ENCODE assay signal across 8 mouse cellular contexts in genomic region chr2:32661509-32662107, GRCm38 (mm10). TPM values are rescaled to one million over a fixed set of nuclear protein-coding genes. Genes with fewer than 3 reads are reported as not detected.
DNase-seq lines count a peak whose midpoint lies in the region; ATAC-seq and TF ChIP-seq lines count a peak whose summit lies in the region.

No protein-coding gene starts in this region.

- no peak for TF ChIP-seq EP300 in heart, postnatal 0 days (IDR thresholded peaks at IDR 0.05; ENCODE audit: low read depth)

- DNase-seq in urinary bladder, postnatal 25 days (ENCODE audit: low spot score), result peak; percentile 22
- no peak for DNase-seq in urinary bladder, adult 2 months (ENCODE audit: low spot score)
- DNase-seq in heart, postnatal 0 days (ENCODE audit: low spot score), result peak; percentile 67
- no peak for DNase-seq in liver, embryonic 11.5 days (ENCODE audit: low spot score)
- no peak for DNase-seq in thymus, postnatal 0 days (ENCODE audit: low spot score)
- no peak for DNase-seq in left cerebral cortex, postnatal 25 days (ENCODE audit: low spot score in 2 of 2)

- H3K27me3 ChIP-seq in heart, postnatal 0 days (ENCODE audit: control insufficient read depth, insufficient read depth, low read length), result no peaks in the 10 kb centered on the region
- no peaks in the 10 kb centered on the region for H3K27me3 ChIP-seq in liver, embryonic 11.5 days (replicated peaks; ENCODE audit: control insufficient read depth, insufficient read depth, low read length)

- no peak overlapping the region for H3K4me2 ChIP-seq in heart, postnatal 0 days (ENCODE audit: low read depth, low read length)
- H3K4me2 ChIP-seq in liver, embryonic 11.5 days, result no peak overlapping the region

- H3K9ac ChIP-seq in heart, postnatal 0 days (replicated peaks; ENCODE audit: low read depth, low read length), result no peak overlapping the region
- H3K9ac ChIP-seq in liver, embryonic 11.5 days (ENCODE audit: low read depth, low read length), result no peak overlapping the region

- H3K4me3 ChIP-seq in heart, postnatal 0 days (ENCODE audit: low read depth, low read length), result no peak overlapping the region
- H3K4me3 ChIP-seq in liver, embryonic 11.5 days (ENCODE audit: low read depth, low read length), result no peak overlapping the region

- H3K9me3 ChIP-seq in heart, postnatal 0 days (replicated peaks; ENCODE audit: control insufficient read depth, low read length), result no peaks in the 10 kb centered on the region
- no peaks in the 10 kb centered on the region for H3K9me3 ChIP-seq in liver, embryonic 11.5 days (ENCODE audit: control insufficient read depth, low read length)

- H3K36me3 ChIP-seq in heart, postnatal 0 days (replicated peaks; ENCODE audit: control insufficient read depth, insufficient read depth, low read length), result peaks cover 19% of the 10 kb centered on the region; the same call in 1 of the 2 replicates
- H3K36me3 ChIP-seq in liver, embryonic 11.5 days (ENCODE audit: control insufficient read depth, insufficient read depth, low read length), result no peaks in the 10 kb centered on the region

- no peak for TF ChIP-seq CTCF in heart, postnatal 0 days (IDR thresholded peaks at IDR 0.05; ENCODE audit: low read depth)

- H3K27ac ChIP-seq in heart, postnatal 0 days (ENCODE audit: low read depth), result peak overlapping the region; percentile 54
- peak overlapping the region; percentile 6; the same call in 1 of the 2 replicates for H3K27ac ChIP-seq in liver, embryonic 11.5 days (ENCODE audit: low read depth, low read length)

- intact Hi-C loops in left cerebral cortex, postnatal 25 days (cut with DNase I), result no loop called here

- WGBS in heart, postnatal 0 days, result 12% methylated on average over 7 of the region's 7 CpGs
- WGBS in liver, embryonic 11.5 days, result 30% methylated on average over 7 of the region's 7 CpGs

- peaks cover 26% of the 10 kb centered on the region for H3K4me1 ChIP-seq in heart, postnatal 0 days (ENCODE audit: control insufficient read depth, insufficient read depth)
- H3K4me1 ChIP-seq in liver, embryonic 11.5 days (replicated peaks; ENCODE audit: control insufficient read depth, insufficient read depth, low read length), result peaks cover 46% of the 10 kb centered on the region

- ATAC-seq in heart, postnatal 0 days (ENCODE audit: insufficient read depth, low read depth), result peak; percentile 81
- peak; percentile 49 for ATAC-seq in liver, embryonic 11.5 days (replicated peaks; ENCODE audit: low FRiP score)
- ATAC-seq in granulocyte monocyte progenitor cell, adult 5-6 weeks (replicated peaks; ENCODE audit: poor library complexity, severe bottlenecking), result no peak
- ATAC-seq in inflammation-experienced regulatory T-cells, adult 6 months, result no peak

RNA-seq across cellular contexts. Expression of gene Eng, which starts 15.2 kb away (rescaled TPM):
- polyA plus RNA-seq in urinary bladder, adult 2 months (2012; rRNA removed), result 59.8 and 73.9 TPM in 2 replicates
- total RNA-seq in heart, postnatal 0 days (2014; rRNA removed; ENCODE audit: low replicate concordance), result 123 and 148 TPM in 2 replicates
- polyA plus RNA-seq in heart, postnatal 0 days (2015; fragmentation: Nextera tagmentation; extraction: Ambion mirVana), result 133 and 137 TPM in 2 replicates
- 39.2 and 40.1 TPM in 2 replicates for polyA plus RNA-seq in liver, embryonic 11.5 days (2014; fragmentation: Nextera tagmentation; extraction: Ambion mirVana)
- polyA plus RNA-seq in thymus, postnatal 0 days (2015; fragmentation: Nextera tagmentation; extraction: Ambion mirVana), result 25.9 and 28.5 TPM in 2 replicates
- 10 to 100 TPM; 21.9 to 25.0 TPM for total RNA-seq in left cerebral cortex, postnatal 25 days (2021)
- total RNA-seq in granulocyte monocyte progenitor cell, adult 5-6 weeks (2014; fragmentation: Nextera tagmentation), result 11.0 and 28.9 TPM in 2 replicates
- 4.0 and 6.0 TPM in 2 replicates for total RNA-seq in granulocyte monocyte progenitor cell, adult 5-6 weeks (2017)
- polyA plus RNA-seq in inflammation-experienced regulatory T-cells, adult 6 months (2017; shearing (Covaris generic)), result not detected

RNA-seq across cellular contexts. Expression of gene Ak1, which starts 40.0 kb away (rescaled TPM):
- 43.8 and 59.1 TPM in 2 replicates for polyA plus RNA-seq in urinary bladder, adult 2 months (2012; rRNA removed)
- total RNA-seq in heart, postnatal 0 days (2014; rRNA removed; ENCODE audit: low replicate concordance), result 544 and 572 TPM in 2 replicates
- 721 and 737 TPM in 2 replicates for polyA plus RNA-seq in heart, postnatal 0 days (2015; fragmentation: Nextera tagmentation; extraction: Ambion mirVana)
- polyA plus RNA-seq in liver, embryonic 11.5 days (2014; fragmentation: Nextera tagmentation; extraction: Ambion mirVana), result 6.7 and 8.3 TPM in 2 replicates
- 2.0 and 2.4 TPM in 2 replicates for polyA plus RNA-seq in thymus, postnatal 0 days (2015; fragmentation: Nextera tagmentation; extraction: Ambion mirVana)
- total RNA-seq in left cerebral cortex, postnatal 25 days (2021), result 100 to 1,000 TPM; 157 to 159 TPM
- 3.4 TPM in 1 of 2 replicates, not detected in the other for total RNA-seq in granulocyte monocyte progenitor cell, adult 5-6 weeks (2014; fragmentation: Nextera tagmentation)
- total RNA-seq in granulocyte monocyte progenitor cell, adult 5-6 weeks (2017), result 0.78 and 3.3 TPM in 2 replicates
- polyA plus RNA-seq in inflammation-experienced regulatory T-cells, adult 6 months (2017; shearing (Covaris generic)), result under 1 TPM in 1 of 3 experiments, not detected in 2; 0.52 TPM

RNA-seq across cellular contexts. Expression of gene Fpgs, which starts 42.3 kb away (rescaled TPM):
- polyA plus RNA-seq in urinary bladder, adult 2 months (2012; rRNA removed), result 29.4 and 36.3 TPM in 2 replicates
- 13.6 and 14.5 TPM in 2 replicates for total RNA-seq in heart, postnatal 0 days (2014; rRNA removed; ENCODE audit: low replicate concordance)
- 8.5 and 10.9 TPM in 2 replicates for polyA plus RNA-seq in heart, postnatal 0 days (2015; fragmentation: Nextera tagmentation; extraction: Ambion mirVana)
- polyA plus RNA-seq in liver, embryonic 11.5 days (2014; fragmentation: Nextera tagmentation; extraction: Ambion mirVana), result 46.2 and 47.1 TPM in 2 replicates
- 21.0 and 24.1 TPM in 2 replicates for polyA plus RNA-seq in thymus, postnatal 0 days (2015; fragmentation: Nextera tagmentation; extraction: Ambion mirVana)
- total RNA-seq in left cerebral cortex, postnatal 25 days (2021), result 1 to 10 TPM; 7.1 to 9.4 TPM
- 24.2 and 34.0 TPM in 2 replicates for total RNA-seq in granulocyte monocyte progenitor cell, adult 5-6 weeks (2014; fragmentation: Nextera tagmentation)
- 19.0 and 20.7 TPM in 2 replicates for total RNA-seq in granulocyte monocyte progenitor cell, adult 5-6 weeks (2017)
- polyA plus RNA-seq in inflammation-experienced regulatory T-cells, adult 6 months (2017; shearing (Covaris generic)), result 1 to 10 TPM; 3.2 to 7.2 (median 5.8) TPM

RNA-seq across cellular contexts. Expression of gene Cdk9, which starts 51.3 kb away (rescaled TPM):
- polyA plus RNA-seq in urinary bladder, adult 2 months (2012; rRNA removed), result 112 and 151 TPM in 2 replicates
- 42.4 and 58.4 TPM in 2 replicates for total RNA-seq in heart, postnatal 0 days (2014; rRNA removed; ENCODE audit: low replicate concordance)
- 33.1 and 35.5 TPM in 2 replicates for polyA plus RNA-seq in heart, postnatal 0 days (2015; fragmentation: Nextera tagmentation; extraction: Ambion mirVana)
- polyA plus RNA-seq in liver, embryonic 11.5 days (2014; fragmentation: Nextera tagmentation; extraction: Ambion mirVana), result 83.4 and 84.5 TPM in 2 replicates
- polyA plus RNA-seq in thymus, postnatal 0 days (2015; fragmentation: Nextera tagmentation; extraction: Ambion mirVana), result 125 and 146 TPM in 2 replicates
- 100 to 1,000 TPM; 114 to 118 TPM for total RNA-seq in left cerebral cortex, postnatal 25 days (2021)
- total RNA-seq in granulocyte monocyte progenitor cell, adult 5-6 weeks (2014; fragmentation: Nextera tagmentation), result 89.5 and 102 TPM in 2 replicates
- 44.8 and 54.3 TPM in 2 replicates for total RNA-seq in granulocyte monocyte progenitor cell, adult 5-6 weeks (2017)
- 10 to 100 TPM; 21.2 to 31.2 (median 30.4) TPM for polyA plus RNA-seq in inflammation-experienced regulatory T-cells, adult 6 months (2017; shearing (Covaris generic))

RNA-seq across cellular contexts. Expression of gene Sh2d3c, which starts 59.2 kb away (rescaled TPM):
- 9.9 and 10.3 TPM in 2 replicates for polyA plus RNA-seq in urinary bladder, adult 2 months (2012; rRNA removed)
- 17.0 and 26.2 TPM in 2 replicates for total RNA-seq in heart, postnatal 0 days (2014; rRNA removed; ENCODE audit: low replicate concordance)
- polyA plus RNA-seq in heart, postnatal 0 days (2015; fragmentation: Nextera tagmentation; extraction: Ambion mirVana), result 22.9 and 24.2 TPM in 2 replicates
- polyA plus RNA-seq in liver, embryonic 11.5 days (2014; fragmentation: Nextera tagmentation; extraction: Ambion mirVana), result 13.4 and 14.2 TPM in 2 replicates
- 20.7 and 23.4 TPM in 2 replicates for polyA plus RNA-seq in thymus, postnatal 0 days (2015; fragmentation: Nextera tagmentation; extraction: Ambion mirVana)
- total RNA-seq in left cerebral cortex, postnatal 25 days (2021), result 10 to 100 TPM; 27.8 to 30.8 TPM
- 14.3 and 17.6 TPM in 2 replicates for total RNA-seq in granulocyte monocyte progenitor cell, adult 5-6 weeks (2014; fragmentation: Nextera tagmentation)
- 11.2 and 12.7 TPM in 2 replicates for total RNA-seq in granulocyte monocyte progenitor cell, adult 5-6 weeks (2017)
- polyA plus RNA-seq in inflammation-experienced regulatory T-cells, adult 6 months (2017; shearing (Covaris generic)), result 10 to 100 TPM; 56.2 to 83.0 (median 61.4) TPM

Comparison
In these comparisons a context has a peak if more than half of its experiments do, and no peak if none do; other contexts are left out.
1. DNase-seq: peak in urinary bladder, postnatal 25 days (single experiment) and heart, postnatal 0 days (single experiment); none in urinary bladder, adult 2 months (single experiment), liver, embryonic 11.5 days (single experiment), thymus, postnatal 0 days (single experiment) and left cerebral cortex, postnatal 25 days (0 of 2).
2. ATAC-seq: peak in heart, postnatal 0 days (single experiment) and liver, embryonic 11.5 days (single experiment); none in granulocyte monocyte progenitor cell, adult 5-6 weeks (single experiment) and inflammation-experienced regulatory T-cells, adult 6 months (single experiment).
3. RNA of gene Eng, which starts 15.2 kb away (polyA plus RNA-seq): 133 to 137 TPM in heart, postnatal 0 days, 59.8 to 73.9 TPM in urinary bladder, adult 2 months, 39.2 to 40.1 TPM in liver, embryonic 11.5 days and 25.9 to 28.5 TPM in thymus, postnatal 0 days; not detected in inflammation-experienced regulatory T-cells, adult 6 months; every median in the first group is over 10 times any median in the second.
4. RNA of gene Ak1, which starts 40.0 kb away (polyA plus RNA-seq): 721 to 737 TPM in heart, postnatal 0 days; 43.8 to 59.1 TPM in urinary bladder, adult 2 months, 6.7 to 8.3 TPM in liver, embryonic 11.5 days, 2.0 to 2.4 TPM in thymus, postnatal 0 days and 0.52 TPM in inflammation-experienced regulatory T-cells, adult 6 months; every median in the first group is over 10 times any median in the second.